Mouse (Mus musculus) midbrain, embryonic 16.5 days (tissue): ENCODE measurements at regions not wholly inside any gene's neighbourhood (a gene's known extent, or its start where the extent isn't known, plus 50 kb on each side); places are given as distances from the start of the nearest gene placed in this dataset.
"Not testable (repeated sequence)": the region's sequence is repeated elsewhere in the genome, so short reads cannot be mapped to it uniquely, and the experiment has no call there.

Source experiments
- ATAC-seq: fragments of 200-750 bp; cut with Nextera tagmentation; 2 replicates; pipeline ENCODE4 v1.8.0; 2017; ENCODE audit warnings: moderate TSS enrichment
- H3K27ac ChIP-seq: fragments of 300-500 bp; sonication (generic); 2 replicates; pipeline ENCODE4 v1.5.1; 2014; ENCODE audit warnings: mild to moderate bottlenecking, low read length, mixed read lengths
- H3K27me3 ChIP-seq: fragments of 300-500 bp; sonication (generic); 2 replicates; pipeline ENCODE4 v1.6.1; 2014; ENCODE audit warnings: low read depth, low read length, mixed read lengths; ENCODE audit not compliant: control insufficient read depth, insufficient read depth
- H3K36me3 ChIP-seq: fragments of 300-500 bp; sonication (generic); 2 replicates; pipeline ENCODE4 v1.6.1; 2014; ENCODE audit warnings: mild to moderate bottlenecking, low read length, moderate library complexity, mixed read lengths; ENCODE audit not compliant: control insufficient read depth, insufficient read depth
- H3K4me1 ChIP-seq: fragments of 300-500 bp; sonication (generic); 2 replicates; pipeline ENCODE4 v1.6.1; 2014; ENCODE audit warnings: mild to moderate bottlenecking, low read length, mixed read lengths; ENCODE audit not compliant: control insufficient read depth, insufficient read depth
- H3K4me2 ChIP-seq: fragments of 300-500 bp; sonication (generic); 2 replicates; pipeline ENCODE4 v1.6.1; 2014; ENCODE audit warnings: mild to moderate bottlenecking, low read length, mixed read lengths
- H3K4me3 ChIP-seq: fragments of 300-500 bp; sonication (generic); 2 replicates; pipeline ENCODE4 v1.5.1; 2014; ENCODE audit warnings: low read depth, mild to moderate bottlenecking, low read length, moderate library complexity, mixed read lengths
- H3K9ac ChIP-seq: fragments of 300-500 bp; sonication (generic); 2 replicates; pipeline ENCODE4 v1.6.1; 2014; ENCODE audit warnings: low read depth, low read length, mixed read lengths
- H3K9me3 ChIP-seq: fragments of 300-500 bp; sonication (generic); replicated peaks from 2 replicates; pipeline ENCODE4 v1.6.1; 2014; ENCODE audit warnings: mild to moderate bottlenecking, low read length, mixed read lengths; ENCODE audit not compliant: control insufficient read depth, poor library complexity, severe bottlenecking
- WGBS: fragments of 180-500 bp; shearing (Covaris S2); extraction: QIAGEN DNeasy Blood & Tissue Kit; methylation state at CpG from one replicate; pipeline ENCODE4 v1.1.7; 2014; 5-methylcytosine and 5-hydroxymethylcytosine counted together

DNA sequence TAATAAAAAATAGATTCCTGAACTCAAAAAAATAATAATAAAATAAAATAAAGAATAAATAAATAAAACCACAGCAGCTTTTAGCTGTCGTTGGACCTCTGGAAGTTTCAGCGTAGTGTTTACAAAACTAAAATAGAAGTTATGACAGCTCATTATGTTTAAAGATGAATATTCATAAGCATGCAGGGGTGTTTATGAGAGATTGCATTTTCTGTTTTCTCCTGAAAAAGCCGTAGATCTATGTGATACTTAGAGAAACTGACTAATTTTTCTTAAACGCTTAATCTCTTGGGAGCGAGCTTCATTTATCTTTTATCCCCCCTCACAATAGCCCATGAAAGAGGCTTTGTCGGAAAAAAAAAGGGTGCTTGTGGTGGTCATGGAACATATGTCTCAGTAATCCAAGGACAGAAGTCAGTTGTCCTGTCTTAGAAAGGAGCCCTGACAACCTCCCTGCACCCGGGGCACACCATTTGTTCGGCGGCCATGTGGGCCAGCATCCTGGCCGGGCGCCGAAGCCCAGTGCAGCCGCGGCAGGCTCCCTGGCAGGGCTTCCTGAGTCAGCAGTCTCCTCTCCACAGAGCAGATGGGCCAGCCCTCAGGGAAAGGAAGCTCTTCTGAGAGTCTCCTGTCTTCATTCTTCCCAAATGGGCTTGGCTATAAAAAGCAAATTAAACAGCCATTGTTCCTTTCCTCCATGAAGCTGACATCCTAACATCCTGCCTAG, 568.2 kb upstream of the Gm10131 start:
- peaks cover 8% of the 10 kb centered on the region for H3K4me1 ChIP-seq
- H3K9me3 ChIP-seq = no peaks in the 10 kb centered on the region
- peak; percentile 93 for ATAC-seq
- peak overlapping the region; percentile 50; the same call in 1 of the 2 replicates for H3K27ac ChIP-seq
- WGBS = 7% methylated on average over 14 of the region's 14 CpGs
- H3K4me3 ChIP-seq = peak overlapping the region; percentile 3
- peak overlapping the region; percentile 52; the same call in 1 of the 2 replicates for H3K9ac ChIP-seq
- no peaks in the 10 kb centered on the region for H3K36me3 ChIP-seq
- peak overlapping the region; percentile 34 for H3K4me2 ChIP-seq
- H3K27me3 ChIP-seq = no peaks in the 10 kb centered on the region

GRCm38 (mm10) chr8:34678879-34679278, 567.3 kb upstream of the Gm10131 start:
- H3K4me1 ChIP-seq = peaks cover 8% of the 10 kb centered on the region
- no peak overlapping the region for H3K4me2 ChIP-seq
- H3K9ac ChIP-seq = no peak overlapping the region
- no peaks in the 10 kb centered on the region for H3K36me3 ChIP-seq
- no peaks in the 10 kb centered on the region for H3K27me3 ChIP-seq
- H3K27ac ChIP-seq = no peak overlapping the region
- no peak overlapping the region for H3K4me3 ChIP-seq
- WGBS = 93% methylated on average over 8 of the region's 8 CpGs
- H3K9me3 ChIP-seq = no peaks in the 10 kb centered on the region
- ATAC-seq = no peak

GRCm38 (mm10) chr8:34671716-34672115, 560.2 kb upstream of the Gm10131 start:
- Histone ChIP-seq H3K27ac (no peak overlapping the region), H3K4me3 (no peak overlapping the region), H3K4me1 (no peaks in the 10 kb centered on the region), H3K36me3 (no peaks in the 10 kb centered on the region), H3K4me2 (no peak overlapping the region), H3K9ac (no peak overlapping the region), H3K9me3 (no peaks in the 10 kb centered on the region), H3K27me3 (no peaks in the 10 kb centered on the region)
- ATAC-seq = no peak
- 50% methylated on average over 3 of the region's 3 CpGs for WGBS

- Histone ChIP-seq H3K27me3 (no peaks in the 10 kb centered on the region), H3K9ac (no peak overlapping the region), H3K4me1 (no peaks in the 10 kb centered on the region), H3K4me2 (no peak overlapping the region), H3K4me3 (no peak overlapping the region), H3K27ac (no peak overlapping the region), H3K9me3 (no peaks in the 10 kb centered on the region), H3K36me3 (no peaks in the 10 kb centered on the region)
- 47% methylated on average over 4 of the region's 4 CpGs for WGBS
- no peak for ATAC-seq
Measured at GRCm38 (mm10) chr8:34670930-34671715, 559.6 kb upstream of the Gm10131 start.

- H3K27ac ChIP-seq = no peak overlapping the region
- H3K27me3 ChIP-seq = no peaks in the 10 kb centered on the region
- no peaks in the 10 kb centered on the region for H3K4me1 ChIP-seq
- no peaks in the 10 kb centered on the region for H3K36me3 ChIP-seq
- WGBS = 83% methylated on average over 3 of the region's 3 CpGs
- no peak overlapping the region for H3K4me2 ChIP-seq
- no peak overlapping the region for H3K9ac ChIP-seq
- no peaks in the 10 kb centered on the region for H3K9me3 ChIP-seq
- no peak for ATAC-seq
- no peak overlapping the region for H3K4me3 ChIP-seq
Measured at GRCm38 (mm10) chr8:34669146-34669545, 557.6 kb upstream of the Gm10131 start.

DNA sequence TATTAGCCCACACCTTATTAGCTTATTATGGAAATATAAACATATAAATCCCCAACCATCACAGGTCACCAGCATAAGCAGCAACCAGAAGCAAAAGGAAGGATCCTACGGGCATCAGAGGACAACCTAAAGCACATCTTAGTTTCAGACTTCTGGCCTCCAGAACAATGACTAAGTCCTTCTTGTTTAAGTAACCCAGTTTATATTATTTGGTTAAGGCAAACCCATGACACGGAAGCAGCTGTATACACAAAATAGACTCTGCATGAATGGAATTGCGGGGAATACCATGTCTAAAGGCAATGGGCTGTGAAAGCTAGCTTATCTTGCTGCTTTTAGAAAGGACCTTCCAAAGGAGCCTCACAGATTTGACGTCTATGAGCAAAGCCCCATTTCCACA, 552.9 kb upstream of the Gm10131 start:
- H3K27me3 ChIP-seq = no peaks in the 10 kb centered on the region
- no peak overlapping the region for H3K27ac ChIP-seq
- H3K4me2 ChIP-seq = no peak overlapping the region
- H3K36me3 ChIP-seq = no peaks in the 10 kb centered on the region
- 89% methylated on average over 4 of the region's 4 CpGs for WGBS
- no peak overlapping the region for H3K4me3 ChIP-seq
- no peak overlapping the region for H3K9ac ChIP-seq
- ATAC-seq = no peak
- no peaks in the 10 kb centered on the region for H3K4me1 ChIP-seq
- no peaks in the 10 kb centered on the region for H3K9me3 ChIP-seq

DNA sequence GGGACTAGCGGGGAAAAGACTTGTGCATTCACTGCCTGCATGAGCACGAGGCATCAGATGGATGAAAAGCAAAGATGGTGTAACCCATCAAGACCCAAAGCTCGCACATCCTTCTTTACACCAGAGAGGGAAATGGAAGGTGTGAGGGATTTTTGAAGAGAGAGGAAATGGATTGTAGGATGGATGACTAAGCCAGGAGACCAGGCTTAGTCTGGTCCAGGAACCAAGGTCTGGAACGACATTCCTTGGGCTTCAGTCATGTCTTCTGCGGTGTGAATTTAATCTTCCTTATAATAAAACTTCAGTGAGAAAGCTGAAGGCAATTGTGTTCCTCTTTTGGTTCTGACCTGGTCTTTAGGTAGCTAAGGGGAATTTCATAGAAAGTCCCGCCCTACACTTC, 551.0 kb upstream of the Gm10131 start:
- Histone ChIP-seq H3K4me2 (no peak overlapping the region), H3K4me3 (no peak overlapping the region), H3K27ac (no peak overlapping the region), H3K36me3 (no peaks in the 10 kb centered on the region), H3K27me3 (no peaks in the 10 kb centered on the region), H3K4me1 (no peaks in the 10 kb centered on the region), H3K9me3 (no peaks in the 10 kb centered on the region), H3K9ac (no peak overlapping the region)
- no peak for ATAC-seq
- WGBS = 92% methylated on average over 6 of the region's 6 CpGs

- no peak overlapping the region for H3K9ac ChIP-seq
- no peak for ATAC-seq
- no peak overlapping the region for H3K4me2 ChIP-seq
- H3K9me3 ChIP-seq = peaks cover 3% of the 10 kb centered on the region; the same call in 1 of the 2 replicates
- 90% methylated on average over 8 of the region's 8 CpGs for WGBS
- H3K4me3 ChIP-seq = no peak overlapping the region
- H3K27me3 ChIP-seq = no peaks in the 10 kb centered on the region
- no peaks in the 10 kb centered on the region for H3K36me3 ChIP-seq
- no peak overlapping the region for H3K27ac ChIP-seq
- no peaks in the 10 kb centered on the region for H3K4me1 ChIP-seq
Measured at GRCm38 (mm10) chr8:34651750-34652149, 540.2 kb upstream of the Gm10131 start.

DNA sequence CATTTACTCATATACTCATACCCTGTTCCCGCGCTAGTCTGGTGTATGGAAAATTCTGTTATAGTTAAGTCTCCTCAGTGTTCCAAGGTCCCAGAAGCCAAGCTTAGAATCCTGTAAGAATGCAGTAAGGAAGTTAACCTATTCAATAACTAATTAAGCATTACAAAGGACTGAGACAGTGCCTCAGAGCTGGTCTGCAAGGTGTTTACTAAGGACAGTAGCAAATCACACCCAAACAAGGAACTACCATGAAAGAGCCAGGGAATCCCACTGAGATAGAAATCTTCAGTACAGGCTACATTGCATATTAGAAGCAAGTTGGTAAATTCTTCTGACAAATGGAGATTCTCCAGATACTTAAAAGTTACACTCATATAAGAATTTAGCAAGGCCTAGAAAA, 516.7 kb upstream of the Gm10131 start:
- H3K9ac ChIP-seq, H3K27me3 ChIP-seq, H3K36me3 ChIP-seq, H3K4me2 ChIP-seq, H3K9me3 ChIP-seq, ATAC-seq, H3K4me3 ChIP-seq, H3K27ac ChIP-seq, H3K4me1 ChIP-seq: not testable (repeated sequence)
- 98% methylated on average over 2 of the region's 2 CpGs for WGBS
